Mouse (Mus musculus): ENCODE data around the gene Actr2. TPM values are rescaled to one million over a fixed set of nuclear protein-coding genes. Genes with fewer than 3 reads are reported as not detected.
"Not testable (repeated sequence)": the region's sequence is repeated elsewhere in the genome, so short reads cannot be mapped to it uniquely, and the experiment has no call there.

The Actr2 gene
- polyA plus RNA-seq, 1 experiment, result 30.2 TPM

GRCm38 (mm10) chr11:20072174-20072573, 40.5 kb downstream of the Actr2 start:
- TF ChIP-seq MAX (IDR thresholded peaks at IDR 0.05; ENCODE audit: low read depth), result no peak
- TF ChIP-seq MYOG (IDR thresholded peaks at IDR 0.05; ENCODE audit: control insufficient read depth in 1 of 3, insufficient read depth in 1 of 3, insufficient read length in 2 of 3, low read depth in 2 of 3), result no peak
- no peak for TF ChIP-seq USF1 (IDR thresholded peaks at IDR 0.05; ENCODE audit: low read depth)
- no peak for TF ChIP-seq CEBPB (IDR thresholded peaks at IDR 0.05; ENCODE audit: insufficient read depth, poor library complexity, severe bottlenecking)
- TF ChIP-seq E2F4 (IDR thresholded peaks at IDR 0.05; ENCODE audit: insufficient read depth), result no peak
- no peak for TF ChIP-seq MYOD1 (IDR thresholded peaks at IDR 0.05; ENCODE audit: control insufficient read depth in 1 of 3, insufficient read length in 2 of 3, low read depth in 2 of 3)
- no peak for TF ChIP-seq POLR2AphosphoS2 (IDR thresholded peaks at IDR 0.05; ENCODE audit: insufficient read length, low read depth)
- Histone ChIP-seq H3K4me2 (ENCODE audit: low read depth) (no peak overlapping the region), H3ac (ENCODE audit: control insufficient read depth, insufficient read length) (no peak overlapping the region), H3K36me3 (ENCODE audit: control insufficient read depth, insufficient read depth) (peaks cover 67% of the 10 kb centered on the region), H3K4me3 (no peak overlapping the region), H3K27me3 (ENCODE audit: control insufficient read depth, insufficient read depth, insufficient read length) (no peaks in the 10 kb centered on the region), H3K79me2 (ENCODE audit: control insufficient read depth, insufficient read depth) (peaks cover 22% of the 10 kb centered on the region)

GRCm38 (mm10) chr11:20068346-20069004, 44.2 kb downstream of the Actr2 start:
- Histone ChIP-seq H3K36me3 (ENCODE audit: control insufficient read depth, insufficient read depth) (peaks cover 64% of the 10 kb centered on the region), H3ac (ENCODE audit: control insufficient read depth, insufficient read length) (no peak overlapping the region), H3K4me2 (ENCODE audit: low read depth) (no peak overlapping the region), H3K27me3 (ENCODE audit: control insufficient read depth, insufficient read depth, insufficient read length) (no peaks in the 10 kb centered on the region), H3K4me3 (no peak overlapping the region), H3K79me2 (ENCODE audit: control insufficient read depth, insufficient read depth) (peaks cover 29% of the 10 kb centered on the region)
- no peak for TF ChIP-seq MYOG (IDR thresholded peaks at IDR 0.05; ENCODE audit: control insufficient read depth in 1 of 3, insufficient read depth in 1 of 3, insufficient read length in 2 of 3, low read depth in 2 of 3)

- H3K4me3 ChIP-seq, result no peak overlapping the region
- no peak overlapping the region for H3K4me2 ChIP-seq (ENCODE audit: low read depth)
- peaks cover 60% of the 10 kb centered on the region for H3K36me3 ChIP-seq (ENCODE audit: control insufficient read depth, insufficient read depth)
- H3ac ChIP-seq (ENCODE audit: control insufficient read depth, insufficient read length), result no peak overlapping the region
- no peaks in the 10 kb centered on the region for H3K27me3 ChIP-seq (ENCODE audit: control insufficient read depth, insufficient read depth, insufficient read length)
- TF ChIP-seq POLR2A (IDR thresholded peaks at IDR 0.05; ENCODE audit: insufficient read length, low read depth), result no peak
- TF ChIP-seq MYOD1 (IDR thresholded peaks at IDR 0.05; ENCODE audit: control insufficient read depth in 1 of 3, insufficient read length in 2 of 3, low read depth in 2 of 3), result no peak
- no peak for TF ChIP-seq MYOG (IDR thresholded peaks at IDR 0.05; ENCODE audit: control insufficient read depth in 1 of 3, insufficient read depth in 1 of 3, insufficient read length in 2 of 3, low read depth in 2 of 3)
- TF ChIP-seq TCF3 (IDR thresholded peaks at IDR 0.05; ENCODE audit: insufficient read length, low read depth), result no peak
- TF ChIP-seq MAX (IDR thresholded peaks at IDR 0.05; ENCODE audit: low read depth), result no peak
- no peak for TF ChIP-seq POLR2AphosphoS2 (IDR thresholded peaks at IDR 0.05; ENCODE audit: insufficient read length, low read depth)
- no peak for TF ChIP-seq E2F4 (IDR thresholded peaks at IDR 0.05; ENCODE audit: insufficient read depth)
- no peak for TF ChIP-seq USF1 (IDR thresholded peaks at IDR 0.05; ENCODE audit: low read depth)
- TF ChIP-seq TCF12 (IDR thresholded peaks at IDR 0.05; ENCODE audit: insufficient read depth, poor library complexity, severe bottlenecking), result no peak
- no peak for TF ChIP-seq SRF (IDR thresholded peaks at IDR 0.05; ENCODE audit: control insufficient read depth, insufficient read length, low read depth)
- TF ChIP-seq CEBPB (IDR thresholded peaks at IDR 0.05; ENCODE audit: insufficient read depth, poor library complexity, severe bottlenecking), result no peak
- TF ChIP-seq REST (IDR thresholded peaks at IDR 0.05; ENCODE audit: insufficient read depth, insufficient read length), result no peak
- peaks cover 24% of the 10 kb centered on the region for H3K79me2 ChIP-seq (ENCODE audit: control insufficient read depth, insufficient read depth)
These were observed 45.2 kb downstream of the Actr2 start for GRCm38 (mm10) chr11:20067521-20067920.

- H3ac ChIP-seq (ENCODE audit: control insufficient read depth, insufficient read length), result no peak overlapping the region
- no peak overlapping the region for H3K4me3 ChIP-seq
- H3K36me3 ChIP-seq (ENCODE audit: control insufficient read depth, insufficient read depth), result peaks cover 50% of the 10 kb centered on the region
- H3K4me2 ChIP-seq (ENCODE audit: low read depth), result no peak overlapping the region
- H3K79me2 ChIP-seq (ENCODE audit: control insufficient read depth, insufficient read depth), result peaks cover 18% of the 10 kb centered on the region
- no peak for TF ChIP-seq TCF3 (IDR thresholded peaks at IDR 0.05; ENCODE audit: insufficient read length, low read depth)
- TF ChIP-seq MYOD1 (IDR thresholded peaks at IDR 0.05; ENCODE audit: control insufficient read depth in 1 of 3, insufficient read length in 2 of 3, low read depth in 2 of 3), result no peak
- TF ChIP-seq POLR2AphosphoS2 (IDR thresholded peaks at IDR 0.05; ENCODE audit: insufficient read length, low read depth), result no peak
- no peak for TF ChIP-seq MAX (IDR thresholded peaks at IDR 0.05; ENCODE audit: low read depth)
- no peak for TF ChIP-seq MYOG (IDR thresholded peaks at IDR 0.05; ENCODE audit: control insufficient read depth in 1 of 3, insufficient read depth in 1 of 3, insufficient read length in 2 of 3, low read depth in 2 of 3)
- no peak for TF ChIP-seq USF1 (IDR thresholded peaks at IDR 0.05; ENCODE audit: low read depth)
- TF ChIP-seq POLR2A (IDR thresholded peaks at IDR 0.05; ENCODE audit: insufficient read length, low read depth), result no peak
- TF ChIP-seq CEBPB (IDR thresholded peaks at IDR 0.05; ENCODE audit: insufficient read depth, poor library complexity, severe bottlenecking), result no peak
- TF ChIP-seq E2F4 (IDR thresholded peaks at IDR 0.05; ENCODE audit: insufficient read depth), result no peak
- TF ChIP-seq REST (IDR thresholded peaks at IDR 0.05; ENCODE audit: insufficient read depth, insufficient read length), result no peak
- TF ChIP-seq TCF12 (IDR thresholded peaks at IDR 0.05; ENCODE audit: insufficient read depth, poor library complexity, severe bottlenecking), result no peak
- TF ChIP-seq SRF (IDR thresholded peaks at IDR 0.05; ENCODE audit: control insufficient read depth, insufficient read length, low read depth), result no peak
- no peaks in the 10 kb centered on the region for H3K27me3 ChIP-seq (ENCODE audit: control insufficient read depth, insufficient read depth, insufficient read length)
These were observed 46.6 kb downstream of the Actr2 start for GRCm38 (mm10) chr11:20066106-20066505.

GRCm38 (mm10) chr11:20064926-20065325, 47.8 kb downstream of the Actr2 start:
- TF ChIP-seq SRF (IDR thresholded peaks at IDR 0.05; ENCODE audit: control insufficient read depth, insufficient read length, low read depth) (no peak), REST (IDR thresholded peaks at IDR 0.05; ENCODE audit: insufficient read depth, insufficient read length) (no peak), USF1 (IDR thresholded peaks at IDR 0.05; ENCODE audit: low read depth) (no peak), TCF3 (IDR thresholded peaks at IDR 0.05; ENCODE audit: insufficient read length, low read depth) (no peak), MAX (IDR thresholded peaks at IDR 0.05; ENCODE audit: low read depth) (no peak), MYOD1 (IDR thresholded peaks at IDR 0.05; ENCODE audit: control insufficient read depth in 1 of 3, insufficient read length in 2 of 3, low read depth in 2 of 3) (no peak), POLR2A (IDR thresholded peaks at IDR 0.05; ENCODE audit: insufficient read length, low read depth) (no peak), CEBPB (IDR thresholded peaks at IDR 0.05; ENCODE audit: insufficient read depth, poor library complexity, severe bottlenecking) (no peak), E2F4 (IDR thresholded peaks at IDR 0.05; ENCODE audit: insufficient read depth) (no peak), TCF12 (IDR thresholded peaks at IDR 0.05; ENCODE audit: insufficient read depth, poor library complexity, severe bottlenecking) (no peak)
- Histone ChIP-seq H3K4me2 (ENCODE audit: low read depth) (no peak overlapping the region), H3K79me2 (ENCODE audit: control insufficient read depth, insufficient read depth) (peaks cover 12% of the 10 kb centered on the region), H3K27me3 (ENCODE audit: control insufficient read depth, insufficient read depth, insufficient read length) (no peaks in the 10 kb centered on the region), H3K4me3 (no peak overlapping the region), H3ac (ENCODE audit: control insufficient read depth, insufficient read length) (no peak overlapping the region), H3K36me3 (ENCODE audit: control insufficient read depth, insufficient read depth) (peaks cover 45% of the 10 kb centered on the region)

- H3K27me3 ChIP-seq (ENCODE audit: control insufficient read depth, insufficient read depth, insufficient read length); H3K79me2 ChIP-seq (ENCODE audit: control insufficient read depth, insufficient read depth); H3K4me3 ChIP-seq; H3K4me2 ChIP-seq (ENCODE audit: low read depth); H3ac ChIP-seq (ENCODE audit: control insufficient read depth, insufficient read length): not testable (repeated sequence)
- peaks cover 48% of the 10 kb centered on the region for H3K36me3 ChIP-seq (ENCODE audit: control insufficient read depth, insufficient read depth)
These were observed 48.6 kb downstream of the Actr2 start for GRCm38 (mm10) chr11:20064086-20064485.

Data from myocyte (in vitro differentiated cells).